Mouse (Mus musculus) lung, embryonic 16.5 days (tissue): ENCODE results near the gene Bhlhe23. TPM values are rescaled to one million over a fixed set of nuclear protein-coding genes. Genes with fewer than 3 reads are reported as not detected.
A peak's percentile ranks its signal among the peaks of the same experiment; 100 is the strongest.

ENCODE experiments used
- ATAC-seq: fragments of 200-750 bp; cut with Nextera tagmentation; 2 replicates; pipeline ENCODE4 v1.8.0; 2017; ENCODE audit warnings: low read depth, mild to moderate bottlenecking, moderate library complexity
- H3K27ac ChIP-seq: fragments of 300-500 bp; sonication (generic); 2 replicates; pipeline ENCODE4 v1.5.1; 2014; ENCODE audit warnings: mild to moderate bottlenecking, control low read depth, low read length
- H3K27me3 ChIP-seq: fragments of 300-500 bp; sonication (generic); 2 replicates; pipeline ENCODE4 v1.6.1; 2014; ENCODE audit warnings: low read depth, low read length, mixed read lengths; ENCODE audit not compliant: control insufficient read depth, insufficient read depth
- H3K36me3 ChIP-seq: fragments of 300-500 bp; sonication (generic); 2 replicates; pipeline ENCODE4 v1.6.1; 2014; ENCODE audit warnings: low read length; ENCODE audit not compliant: control insufficient read depth, insufficient read depth
- H3K4me1 ChIP-seq: fragments of 300-500 bp; sonication (generic); replicated peaks from 2 replicates; pipeline ENCODE4 v1.6.1; 2014; ENCODE audit warnings: low read length, mixed read lengths; ENCODE audit not compliant: control insufficient read depth, insufficient read depth
- H3K4me2 ChIP-seq: fragments of 300-500 bp; sonication (generic); 2 replicates; pipeline ENCODE4 v1.6.1; 2014; ENCODE audit warnings: low read depth, low read length, control low read depth
- H3K4me3 ChIP-seq: fragments of 300-500 bp; sonication (generic); 2 replicates; pipeline ENCODE4 v1.5.1; 2014; ENCODE audit warnings: mild to moderate bottlenecking, low read length, control low read depth
- H3K9ac ChIP-seq: fragments of 300-500 bp; sonication (generic); 2 replicates; pipeline ENCODE4 v1.6.1; 2014; ENCODE audit warnings: low read length, control low read depth
- H3K9me3 ChIP-seq: fragments of 300-500 bp; sonication (generic); 2 replicates; pipeline ENCODE4 v1.6.1; 2016; ENCODE audit warnings: low read length; ENCODE audit not compliant: control insufficient read depth
- WGBS: fragments of 180-500 bp; shearing (Covaris S2); extraction: QIAGEN DNeasy Blood & Tissue Kit; methylation state at CpG from one replicate; pipeline ENCODE4 v1.1.7; 2014; 5-methylcytosine and 5-hydroxymethylcytosine counted together
- polyA plus RNA-seq: library from polyadenylated mRNA; unstranded; fragments of >200 nt; fragmentation: Nextera tagmentation; extraction: Ambion mirVana; gene quantifications from 2 replicates; pipeline ENCODE4 v1.2.1, GENCODE M21; 2015

Bhlhe23 gene
- polyA plus RNA-seq, 1 experiment from 2014 or later = not detected

GRCm38 (mm10) chr2:180735232-180735631 lies 41.5 kb downstream of the Bhlhe23 start:
- Histone ChIP-seq H3K4me1 (no peaks in the 10 kb centered on the region), H3K27ac (no peak overlapping the region), H3K9ac (no peak overlapping the region), H3K9me3 (no peaks in the 10 kb centered on the region), H3K4me3 (no peak overlapping the region), H3K36me3 (no peaks in the 10 kb centered on the region), H3K4me2 (no peak overlapping the region), H3K27me3 (no peaks in the 10 kb centered on the region; the same call in 1 of the 2 replicates)
- 79% methylated on average over 7 of the region's 7 CpGs for WGBS
- ATAC-seq = no peak

DNA sequence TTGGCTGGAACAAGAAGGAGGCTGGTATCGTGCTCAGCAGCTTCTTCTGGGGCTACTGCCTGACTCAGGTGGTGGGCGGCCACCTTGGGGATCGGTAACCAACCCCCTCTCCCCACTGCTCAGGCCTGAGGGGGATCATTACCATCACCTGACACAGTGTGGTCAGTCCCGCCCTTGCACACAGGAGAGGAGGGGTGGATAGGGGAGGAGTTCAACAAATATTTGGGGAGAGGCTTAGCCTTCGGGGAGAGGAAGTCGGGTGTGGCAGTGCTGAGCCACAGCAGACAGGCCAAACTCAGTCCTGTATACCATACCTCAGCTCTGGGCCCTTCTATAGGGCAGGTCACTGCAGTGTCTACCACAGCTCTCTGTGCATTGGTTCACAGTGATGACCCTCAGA lies 44.7 kb downstream of the Bhlhe23 start:
- H3K4me3 ChIP-seq = no peak overlapping the region
- no peaks in the 10 kb centered on the region; the same call in 1 of the 2 replicates for H3K27me3 ChIP-seq
- no peaks in the 10 kb centered on the region for H3K4me1 ChIP-seq
- 0 out of 2 replicates have a peak, but pooled peaks have one; percentile 26 for ATAC-seq
- H3K9ac ChIP-seq = no peak overlapping the region
- H3K4me2 ChIP-seq = no peak overlapping the region
- no peaks in the 10 kb centered on the region for H3K36me3 ChIP-seq
- H3K9me3 ChIP-seq = no peaks in the 10 kb centered on the region
- no peak overlapping the region for H3K27ac ChIP-seq
- WGBS = 41% methylated on average over 6 of the region's 6 CpGs

DNA sequence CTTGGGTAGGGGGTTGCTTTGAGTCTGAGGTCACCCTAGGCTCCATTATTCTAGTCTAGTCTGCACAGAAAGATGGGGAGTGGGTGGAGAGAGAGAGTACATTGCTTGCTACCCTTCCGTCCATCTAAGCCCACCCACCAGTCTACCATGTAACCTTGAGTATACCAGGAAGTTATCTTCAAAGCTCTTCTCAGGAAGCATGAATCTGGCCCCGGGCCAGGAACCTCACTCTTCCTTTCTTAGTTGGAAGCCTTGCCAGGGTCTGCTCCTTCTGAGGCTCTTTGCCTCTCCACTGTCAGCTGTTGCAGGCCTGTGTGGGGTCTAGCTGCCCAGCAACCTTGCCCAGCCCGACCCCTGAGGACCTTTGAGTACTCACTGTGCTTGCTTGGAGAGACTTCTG lies 45.7 kb downstream of the Bhlhe23 start:
- 33% methylated on average over 3 of the region's 3 CpGs for WGBS
- H3K27ac ChIP-seq = peak overlapping the region; percentile 27

DNA sequence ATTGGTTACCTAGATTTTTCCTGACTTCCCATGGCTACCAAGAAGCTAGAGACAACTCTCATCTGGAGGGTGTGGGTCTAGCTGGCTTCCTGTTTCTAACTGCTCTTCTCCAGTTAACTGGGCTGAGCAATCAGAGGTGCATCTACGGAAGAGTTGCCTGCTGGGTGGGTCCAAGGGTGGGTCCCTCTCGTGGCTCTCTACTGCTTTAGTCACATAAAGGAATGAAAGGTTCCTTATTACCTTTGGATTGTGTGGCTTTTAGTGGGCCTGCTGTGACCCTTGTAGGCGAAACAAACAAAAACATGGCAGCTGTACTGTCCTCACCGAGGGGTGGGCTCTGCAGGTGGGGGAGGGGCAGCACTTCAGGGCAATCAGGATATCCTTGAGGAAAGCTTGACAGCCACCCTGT lies 49.1 kb downstream of the Bhlhe23 start:
- no peak overlapping the region for H3K4me2 ChIP-seq
- ATAC-seq = no peak
- no peak overlapping the region for H3K4me3 ChIP-seq
- no peaks in the 10 kb centered on the region for H3K27me3 ChIP-seq
- peaks cover 7% of the 10 kb centered on the region; the same call in 1 of the 2 replicates for H3K36me3 ChIP-seq
- no peak overlapping the region for H3K9ac ChIP-seq
- H3K4me1 ChIP-seq = peaks cover 8% of the 10 kb centered on the region; the same call in 1 of the 2 replicates
- whole genome bisulfite sequencing = 45% methylated on average over 4 of the region's 4 CpGs
- no peaks in the 10 kb centered on the region for H3K9me3 ChIP-seq
- H3K27ac ChIP-seq = no peak overlapping the region

More for the DNA sequence above, 45.7 kb downstream of the Bhlhe23 start:
- Histone ChIP-seq H3K4me3 (no peak overlapping the region), H3K4me2 (no peak overlapping the region), H3K9ac (no peak overlapping the region), H3K4me1 (no peaks in the 10 kb centered on the region), H3K9me3 (no peaks in the 10 kb centered on the region), H3K36me3 (no peaks in the 10 kb centered on the region), H3K27me3 (no peaks in the 10 kb centered on the region; the same call in 1 of the 2 replicates)
- no peak for ATAC-seq

GRCm38 (mm10) chr2:180726658-180727442 lies 49.9 kb downstream of the Bhlhe23 start:
- Histone ChIP-seq H3K27ac (no peak overlapping the region), H3K4me1 (peaks cover 8% of the 10 kb centered on the region; the same call in 1 of the 2 replicates), H3K9me3 (no peaks in the 10 kb centered on the region), H3K9ac (no peak overlapping the region), H3K4me3 (no peak overlapping the region), H3K4me2 (no peak overlapping the region), H3K27me3 (no peaks in the 10 kb centered on the region), H3K36me3 (peaks cover 9% of the 10 kb centered on the region; the same call in 1 of the 2 replicates)
- WGBS = 50% methylated on average over 6 of the region's 6 CpGs
- ATAC-seq = no peak

DNA sequence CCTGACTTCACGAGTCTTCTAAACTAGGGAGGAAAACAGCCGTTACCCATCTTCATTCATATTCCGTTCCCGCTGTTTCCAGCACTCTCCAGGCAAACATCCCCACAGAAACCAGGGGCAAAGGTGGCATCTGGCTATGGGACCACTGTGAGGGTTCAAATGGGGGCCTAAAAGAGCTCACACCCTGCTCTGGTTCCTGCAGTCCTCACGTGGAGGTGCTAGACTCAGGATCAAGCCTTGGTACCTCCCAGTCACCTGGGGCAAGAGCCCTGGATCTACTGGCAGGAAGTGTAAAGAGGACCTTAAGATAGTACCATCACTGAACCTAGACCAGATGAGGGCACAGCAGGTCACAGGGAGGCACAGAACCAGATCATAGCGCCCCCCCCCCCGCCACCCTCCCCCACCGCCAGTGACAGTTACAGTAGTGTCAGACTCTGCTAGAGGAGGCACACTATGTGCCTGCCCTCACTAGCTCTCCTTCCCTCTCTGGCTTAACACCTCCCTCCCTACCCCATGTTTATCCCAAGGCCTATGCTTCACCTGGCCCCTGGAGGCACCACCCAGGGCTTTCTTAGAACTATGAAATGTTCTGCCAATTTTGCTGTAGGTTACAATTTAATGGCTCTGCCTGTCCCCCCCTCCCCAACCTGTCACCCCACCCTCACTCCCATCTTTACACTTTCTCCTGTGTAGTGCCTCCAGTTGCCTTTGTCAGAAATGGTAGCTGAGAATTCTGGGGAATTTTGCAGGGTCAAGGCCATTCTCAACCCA lies 50.7 kb downstream of the Bhlhe23 start:
- H3K27ac ChIP-seq = no peak overlapping the region
- H3K4me1 ChIP-seq = peaks cover 8% of the 10 kb centered on the region; the same call in 1 of the 2 replicates
- no peaks in the 10 kb centered on the region for H3K27me3 ChIP-seq
- H3K9ac ChIP-seq = no peak overlapping the region
- H3K4me2 ChIP-seq = no peak overlapping the region
- 24% methylated on average over 8 of the region's 8 CpGs for WGBS
- peaks cover 10% of the 10 kb centered on the region; the same call in 1 of the 2 replicates for H3K36me3 ChIP-seq
- no peak overlapping the region for H3K4me3 ChIP-seq
- no peak for ATAC-seq
- no peaks in the 10 kb centered on the region for H3K9me3 ChIP-seq

DNA sequence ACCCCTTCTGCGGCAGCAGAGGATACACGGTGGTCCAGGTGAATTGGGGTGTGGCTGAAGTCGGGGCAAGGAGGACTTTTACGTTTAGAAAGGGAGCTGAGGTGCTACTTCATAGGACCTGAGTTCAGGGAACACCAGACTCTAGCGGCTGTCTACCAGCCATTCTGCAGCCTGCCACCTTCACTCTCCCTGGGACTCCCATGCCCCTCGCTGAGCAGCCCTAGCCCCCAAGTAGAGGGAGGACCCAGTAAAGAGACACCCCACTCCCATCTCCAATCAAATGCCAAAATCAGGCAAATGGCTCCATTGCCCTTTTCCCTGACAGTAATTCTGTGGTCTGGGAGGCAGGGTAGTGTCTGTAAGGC lies 51.3 kb downstream of the Bhlhe23 start:
- no peaks in the 10 kb centered on the region for H3K9me3 ChIP-seq
- peak; percentile 35; the same call in 1 of the 2 replicates for ATAC-seq
- no peaks in the 10 kb centered on the region for H3K27me3 ChIP-seq
- peak overlapping the region; percentile 36; the same call in 1 of the 2 replicates for H3K9ac ChIP-seq
- peaks cover 8% of the 10 kb centered on the region; the same call in 1 of the 2 replicates for H3K4me1 ChIP-seq
- H3K27ac ChIP-seq = no peak overlapping the region
- peak overlapping the region; percentile 52 for H3K4me2 ChIP-seq
- peak overlapping the region; percentile 24 for H3K4me3 ChIP-seq
- H3K36me3 ChIP-seq = peaks cover 17% of the 10 kb centered on the region; the same call in 1 of the 2 replicates
- under 1% methylated on average over 6 of the region's 6 CpGs for WGBS

DNA sequence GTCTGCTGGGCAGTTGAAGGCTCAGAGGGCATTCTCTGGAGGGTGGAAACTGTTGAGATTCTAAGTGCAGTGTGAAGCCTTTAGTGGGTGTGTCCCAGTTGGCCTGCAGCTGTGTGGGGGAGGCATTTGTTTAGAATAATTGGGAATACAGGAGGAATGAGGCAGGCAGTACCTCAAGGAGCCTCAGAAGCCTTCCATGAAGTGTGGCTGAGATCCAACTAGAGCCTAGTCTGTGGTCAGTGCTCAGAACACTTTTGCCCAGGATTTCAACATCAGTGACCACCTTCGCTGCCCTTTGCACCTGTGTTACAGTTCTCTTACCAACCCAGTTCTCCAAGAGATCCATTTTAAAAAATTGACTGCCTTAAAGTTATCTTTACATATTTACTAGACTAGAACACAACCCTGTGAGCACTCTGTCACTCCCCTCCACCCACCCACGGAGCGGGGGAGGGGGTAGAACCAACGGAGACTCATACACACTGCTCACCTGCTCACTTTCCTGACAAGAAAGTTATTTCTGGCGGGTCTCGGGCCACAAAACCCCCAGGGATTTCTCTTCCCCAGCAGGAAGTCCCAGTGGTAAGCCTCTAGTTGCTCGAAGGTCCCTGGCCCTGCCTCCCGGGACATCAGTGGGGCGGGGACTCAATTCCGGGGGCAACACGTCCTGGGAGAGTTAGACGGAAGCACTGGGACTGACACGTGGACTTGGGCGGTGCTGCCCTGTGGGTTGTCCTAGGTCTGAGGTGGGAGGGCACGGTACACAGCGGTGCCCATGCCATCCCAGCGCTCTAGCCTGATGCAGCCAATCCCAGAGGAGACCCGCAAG lies 51.9 kb downstream of the Bhlhe23 start, which contains the start of gene Slc17a9:
Gene Slc17a9, plus strand, starts transcription at position 679 of the 829 bp plus-strand sequence.
- Histone ChIP-seq H3K4me3 (peak within 1 kb of the TSS; percentile 24), H3K9me3 (no peaks in the 10 kb centered on the region), H3K4me1 (peaks cover 8% of the 10 kb centered on the region; the same call in 1 of the 2 replicates), H3K9ac (peak within 1 kb of the TSS; percentile 36; the same call in 1 of the 2 replicates), H3K27ac (no peak within 1 kb of the TSS), H3K36me3 (peaks cover 21% of the 10 kb centered on the region), H3K4me2 (peak within 1 kb of the TSS; percentile 52), H3K27me3 (no peaks in the 10 kb centered on the region)
- WGBS = 3% methylated on average over 18 of the region's 18 CpGs
- peak; percentile 83 for ATAC-seq
